Mouse (Mus musculus) liver, postnatal 0 days (tissue): ENCODE data around the gene Slc39a11. TPM values are rescaled to one million over a fixed set of nuclear protein-coding genes. Genes with fewer than 3 reads are reported as not detected.
A peak's percentile ranks its signal among the peaks of the same experiment; 100 is the strongest.

Source experiments
- ATAC-seq: fragments of 200-750 bp; cut with Nextera tagmentation; 2 replicates; pipeline ENCODE4 v1.8.0; 2017; ENCODE audit warnings: mild to moderate bottlenecking, moderate library complexity
- DNase-seq: peaks from one replicate; pipeline ENCODE4 v3.0.0-alpha.2; 2016
- H3K27ac ChIP-seq: fragments of 300-500 bp; sonication (generic); 2 replicates; pipeline ENCODE4 v1.5.1; 2014; ENCODE audit warnings: antibody characterized with exemption, moderate library complexity, mild to moderate bottlenecking, low read depth
- H3K27me3 ChIP-seq: fragments of 300-500 bp; sonication (generic); 2 replicates; pipeline ENCODE4 v1.6.1; 2014; ENCODE audit warnings: low read length, control low read depth, mixed read lengths; ENCODE audit not compliant: insufficient read depth
- H3K36me3 ChIP-seq: fragments of 300-500 bp; sonication (generic); replicated peaks from 2 replicates; pipeline ENCODE4 v1.6.1; 2014; ENCODE audit warnings: mild to moderate bottlenecking, control low read depth, low read length, moderate library complexity, mixed read lengths; ENCODE audit not compliant: insufficient read depth
- H3K4me1 ChIP-seq: fragments of 300-500 bp; sonication (generic); 2 replicates; pipeline ENCODE4 v1.6.1; 2014; ENCODE audit warnings: antibody characterized with exemption, mild to moderate bottlenecking, control low read depth; ENCODE audit not compliant: insufficient read depth
- H3K4me2 ChIP-seq: fragments of 300-500 bp; sonication (generic); 2 replicates; pipeline ENCODE4 v1.6.1; 2014; ENCODE audit warnings: low read depth, mild to moderate bottlenecking, low read length, moderate library complexity, mixed read lengths
- H3K4me3 ChIP-seq: fragments of 300-500 bp; sonication (generic); 2 replicates; pipeline ENCODE4 v1.5.1; 2014; ENCODE audit warnings: low read depth, low read length
- H3K9ac ChIP-seq: fragments of 300-500 bp; sonication (generic); replicated peaks from 2 replicates; pipeline ENCODE4 v1.6.1; 2014; ENCODE audit warnings: mild to moderate bottlenecking, moderate library complexity
- H3K9me3 ChIP-seq: fragments of 300-500 bp; sonication (generic); 2 replicates; pipeline ENCODE4 v1.6.1; 2016; ENCODE audit warnings: mild to moderate bottlenecking, control low read depth, low read length, mixed read lengths
- CTCF ChIP-seq: sonication (generic); IDR thresholded peaks from 2 replicates; pipeline ENCODE4 v1.5.1; 2016; ENCODE audit warnings: antibody characterized with exemption, low read depth
- EP300 ChIP-seq: IDR thresholded peaks from 2 replicates; pipeline ENCODE4 v1.6.1; 2016; ENCODE audit warnings: antibody characterized with exemption, low read depth, mild to moderate bottlenecking
- WGBS: fragments of 180-500 bp; shearing (Covaris S2); extraction: QIAGEN DNeasy Blood & Tissue Kit; methylation state at CpG from one replicate; pipeline ENCODE4 v1.1.7; 2014; ENCODE audit not compliant: insufficient replicate concordance; 5-methylcytosine and 5-hydroxymethylcytosine counted together
- polyA plus RNA-seq: library from polyadenylated mRNA; unstranded; fragments of >200 nt; fragmentation: Nextera tagmentation; extraction: Ambion mirVana; gene quantifications from 2 replicates; pipeline ENCODE4 v1.2.1, GENCODE M21; 2015

The Slc39a11 gene
- polyA plus RNA-seq, 1 experiment from 2014 or later: 10.9 TPM

DNA sequence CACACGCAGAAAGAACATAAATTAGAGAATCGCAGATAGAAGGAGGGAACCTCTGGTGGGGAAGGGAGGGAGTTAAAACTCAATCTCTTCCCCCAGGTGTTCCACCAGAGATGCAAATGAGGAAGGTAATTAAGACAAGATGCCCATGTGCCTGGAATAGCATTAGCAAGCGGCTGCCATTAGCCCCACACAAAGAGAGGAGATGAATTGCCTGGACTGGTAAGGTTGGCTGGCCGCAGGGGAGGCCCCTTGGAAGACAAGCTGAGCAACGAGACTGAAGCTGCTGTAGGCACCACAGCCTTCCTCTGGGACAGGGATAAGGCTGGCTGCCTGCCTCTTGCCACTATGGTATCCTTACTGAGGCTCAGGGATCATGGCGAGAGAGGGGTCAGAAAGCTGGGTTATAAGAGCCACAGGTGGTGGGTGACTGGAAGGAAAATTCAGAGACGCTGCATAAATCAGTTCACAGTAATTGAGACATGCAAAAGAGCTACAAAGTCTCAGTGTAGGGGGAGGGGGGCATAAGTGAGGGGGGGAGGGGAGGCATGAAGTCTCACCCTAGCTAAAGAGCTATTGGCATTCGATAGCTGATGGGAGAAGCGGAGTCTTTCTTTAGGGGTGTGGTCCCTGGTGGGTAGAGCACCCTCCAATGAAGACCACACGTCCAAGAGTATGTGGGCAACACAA is 340.5 kb downstream of the Slc39a11 start:
- no peaks in the 10 kb centered on the region for H3K36me3 ChIP-seq
- 76% methylated on average over 10 of the region's 10 CpGs for WGBS
- no peak for TF ChIP-seq EP300
- no peak for TF ChIP-seq CTCF
- no peaks in the 10 kb centered on the region for H3K27me3 ChIP-seq
- H3K9ac ChIP-seq: no peak overlapping the region
- DNase-seq (no peak), ATAC-seq (no peak)
- no peak overlapping the region for H3K4me2 ChIP-seq
- H3K9me3 ChIP-seq: no peaks in the 10 kb centered on the region
- no peak overlapping the region for H3K4me3 ChIP-seq
- no peaks in the 10 kb centered on the region for H3K4me1 ChIP-seq
- no peak overlapping the region for H3K27ac ChIP-seq

DNA sequence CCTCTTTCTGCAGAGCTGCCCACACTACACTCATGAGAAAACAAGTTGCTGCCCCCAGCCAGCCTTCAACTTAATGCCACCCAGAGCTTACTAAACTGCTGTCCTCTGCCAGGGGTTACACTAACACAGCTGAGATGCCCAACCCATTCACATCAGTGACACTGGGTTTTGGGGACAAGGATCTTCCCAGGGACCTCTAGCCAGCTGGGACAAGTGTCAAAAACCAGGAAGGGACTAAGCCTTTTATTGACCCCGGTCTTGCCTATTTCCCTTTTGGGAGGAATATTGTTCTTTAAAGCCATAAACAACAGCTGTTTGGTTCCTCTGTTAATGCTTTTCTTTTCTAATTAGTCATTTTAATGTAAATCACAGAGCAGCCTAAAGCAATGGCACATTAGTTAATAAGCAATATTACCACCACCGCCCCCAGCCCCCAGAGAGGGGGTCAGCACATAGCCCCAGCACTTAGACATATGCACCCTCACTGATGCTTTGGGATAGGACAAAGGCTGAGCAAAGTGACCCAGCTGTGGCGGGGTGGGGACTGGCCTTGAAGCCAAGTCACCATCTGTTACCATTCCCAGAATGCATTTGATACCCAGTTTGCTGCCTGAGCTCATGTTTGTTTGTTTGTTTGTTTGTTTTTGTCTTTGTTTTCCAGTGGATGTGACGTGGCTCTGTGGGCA is 341.5 kb downstream of the Slc39a11 start:
- Histone ChIP-seq H3K27me3 (no peaks in the 10 kb centered on the region), H3K9me3 (no peaks in the 10 kb centered on the region), H3K4me1 (no peaks in the 10 kb centered on the region), H3K4me3 (no peak overlapping the region), H3K27ac (no peak overlapping the region), H3K9ac (no peak overlapping the region), H3K36me3 (0 out of 2 replicates have a peak, but pooled peaks cover 2% of the 10 kb centered on the region), H3K4me2 (no peak overlapping the region)
- no peak for DNase-seq
- TF ChIP-seq CTCF (no peak), EP300 (no peak)
- WGBS: 70% methylated on average over 4 of the region's 4 CpGs
- ATAC-seq: no peak

DNA sequence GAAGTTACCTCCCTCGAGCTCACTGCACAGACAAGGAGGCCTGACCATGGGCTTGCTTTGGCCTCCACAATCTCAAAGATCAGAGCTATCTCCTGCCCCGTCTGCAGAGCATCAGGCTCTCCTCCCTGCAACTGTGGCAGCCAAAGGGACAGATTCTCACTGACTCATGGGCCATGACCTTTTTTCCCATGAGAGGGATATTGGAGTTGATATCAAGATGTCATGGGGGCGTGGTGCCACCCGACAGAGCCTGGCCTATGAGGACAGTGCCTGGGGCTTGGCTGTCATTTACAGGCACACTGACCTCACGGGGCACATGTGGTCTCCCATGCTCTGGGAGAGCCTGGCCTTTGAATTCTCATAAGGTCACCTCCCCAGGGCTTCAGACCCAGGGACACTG is 346.7 kb downstream of the Slc39a11 start:
- Histone ChIP-seq H3K4me1 (no peaks in the 10 kb centered on the region), H3K9me3 (no peaks in the 10 kb centered on the region), H3K4me2 (no peak overlapping the region), H3K27ac (no peak overlapping the region), H3K9ac (no peak overlapping the region), H3K36me3 (0 out of 2 replicates have a peak, but pooled peaks cover 2% of the 10 kb centered on the region), H3K27me3 (no peaks in the 10 kb centered on the region), H3K4me3 (no peak overlapping the region)
- DNase-seq (no peak), ATAC-seq (no peak)
- TF ChIP-seq EP300 (no peak), CTCF (no peak)
- 79% methylated on average over 5 of the region's 5 CpGs for WGBS

DNA sequence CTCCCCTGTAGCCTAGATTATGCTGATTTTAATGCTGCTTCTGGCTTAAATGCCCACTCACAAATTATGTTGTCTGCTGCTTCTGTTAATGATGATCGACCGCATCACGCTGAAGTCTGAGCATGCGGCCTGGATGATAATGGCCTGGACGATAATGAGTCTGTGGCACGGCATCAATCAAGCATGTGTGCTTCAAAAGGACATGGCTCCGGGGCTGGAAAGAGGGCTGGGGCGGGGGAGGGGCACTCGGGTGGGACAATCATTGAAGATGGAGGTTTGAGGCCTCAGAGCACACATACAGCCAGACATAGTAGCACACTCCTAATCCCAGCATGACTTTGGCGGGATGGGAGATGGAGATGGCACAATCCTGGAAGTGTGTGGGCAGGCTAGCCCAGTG is 350.4 kb downstream of the Slc39a11 start:
- Histone ChIP-seq H3K36me3 (0 out of 2 replicates have a peak, but pooled peaks cover 2% of the 10 kb centered on the region), H3K27ac (no peak overlapping the region), H3K4me2 (no peak overlapping the region), H3K4me3 (no peak overlapping the region), H3K4me1 (no peaks in the 10 kb centered on the region), H3K9me3 (no peaks in the 10 kb centered on the region), H3K9ac (no peak overlapping the region), H3K27me3 (no peaks in the 10 kb centered on the region)
- 82% methylated on average over 10 of the region's 10 CpGs for WGBS
- TF ChIP-seq EP300 (no peak), CTCF (no peak)
- ATAC-seq (no peak), DNase-seq (no peak)

DNA sequence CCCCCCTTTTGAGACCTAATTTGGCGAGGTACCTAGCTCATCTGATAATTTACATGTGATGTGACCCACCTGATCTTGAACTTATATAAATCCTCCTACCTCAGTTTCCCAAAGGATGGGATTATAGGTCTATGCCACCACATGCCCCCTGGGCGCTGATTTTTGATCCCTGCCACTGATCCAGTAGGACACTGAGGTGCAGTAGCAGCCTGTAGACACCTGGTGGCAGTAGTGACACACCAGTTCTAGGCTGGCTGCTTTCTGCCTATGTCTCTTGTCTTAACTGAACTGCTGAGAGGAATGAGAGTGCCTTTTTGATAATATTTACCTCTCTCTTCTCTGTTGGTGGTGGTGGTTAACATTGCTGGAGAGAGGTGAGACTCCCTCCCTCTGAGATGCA is 352.1 kb downstream of the Slc39a11 start:
- peak; percentile 60 for DNase-seq
- Histone ChIP-seq H3K27ac (no peak overlapping the region), H3K27me3 (no peaks in the 10 kb centered on the region), H3K36me3 (no peaks in the 10 kb centered on the region), H3K4me3 (no peak overlapping the region), H3K4me1 (no peaks in the 10 kb centered on the region), H3K4me2 (no peak overlapping the region), H3K9ac (no peak overlapping the region), H3K9me3 (no peaks in the 10 kb centered on the region)
- WGBS: 31% methylated on average over 2 of the region's 2 CpGs
- TF ChIP-seq CTCF: peak; percentile 92
- no peak for TF ChIP-seq EP300
- ATAC-seq: no peak

DNA sequence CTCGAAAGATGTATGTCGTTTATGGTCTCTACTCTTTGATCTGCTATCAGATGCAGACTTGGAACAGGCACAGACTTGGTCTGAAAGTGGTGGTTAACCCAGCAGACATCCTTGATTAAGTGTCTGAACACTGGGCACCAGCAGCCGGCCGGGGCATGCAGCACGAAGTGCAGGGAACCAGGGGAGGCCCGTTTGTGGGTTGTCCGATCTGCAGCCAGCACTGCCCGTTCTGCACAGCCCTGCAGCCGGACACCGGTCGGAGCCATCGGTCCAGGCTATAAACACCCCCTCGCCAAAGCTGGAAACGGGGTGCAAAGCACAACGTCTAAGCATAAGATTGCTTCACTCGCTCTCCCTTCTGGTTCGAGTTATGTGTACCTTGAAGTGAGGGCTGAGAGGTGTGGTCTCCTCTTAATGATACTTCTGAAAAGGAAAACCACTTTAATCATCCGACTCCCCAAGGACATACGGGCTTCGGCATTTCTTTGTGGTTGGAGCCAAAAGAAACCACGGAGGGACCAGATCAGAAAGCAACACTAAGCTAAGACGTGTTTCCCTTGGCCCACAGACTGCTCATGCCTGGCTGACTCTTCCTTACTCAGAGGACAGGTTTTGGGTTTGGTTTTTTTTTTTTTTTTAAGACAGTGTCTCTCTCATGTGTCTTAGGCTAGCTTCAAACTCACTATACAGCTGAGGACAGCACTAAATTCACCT is 352.8 kb downstream of the Slc39a11 start:
- no peak overlapping the region for H3K4me2 ChIP-seq
- H3K27me3 ChIP-seq: no peaks in the 10 kb centered on the region
- ATAC-seq (no peak), DNase-seq (no peak)
- TF ChIP-seq CTCF (no peak), EP300 (no peak)
- H3K36me3 ChIP-seq: no peaks in the 10 kb centered on the region
- no peaks in the 10 kb centered on the region for H3K9me3 ChIP-seq
- H3K9ac ChIP-seq: no peak overlapping the region
- 80% methylated on average over 22 of the region's 22 CpGs for WGBS
- no peak overlapping the region for H3K27ac ChIP-seq
- H3K4me1 ChIP-seq: no peaks in the 10 kb centered on the region
- no peak overlapping the region for H3K4me3 ChIP-seq
